Mouse (Mus musculus): ENCODE data around the gene Flywch1.

DNA sequence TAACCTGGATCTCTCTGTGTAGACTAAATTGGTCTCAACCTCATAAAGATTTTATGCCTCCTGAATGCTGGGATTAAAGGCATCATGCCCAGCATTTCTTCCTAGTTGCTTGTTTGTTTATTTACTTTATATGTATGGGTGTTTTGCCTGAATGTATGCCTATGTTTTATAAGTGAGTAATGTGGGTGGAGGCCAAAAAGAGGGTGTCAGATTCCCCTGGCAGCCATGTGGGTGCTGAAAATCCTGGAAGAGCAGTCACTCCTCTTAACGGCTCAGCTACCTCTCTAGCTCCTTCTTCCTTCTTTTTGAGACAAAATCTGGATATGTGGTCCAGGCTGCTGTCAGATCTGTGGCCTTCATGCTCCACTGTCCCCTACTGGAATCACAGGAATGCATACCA is 41.0 kb downstream of the Flywch1 start:
- TF ChIP-seq CTCF (IDR thresholded peaks at IDR 0.05; ENCODE audit: low read depth): no peak
- no peak for TF ChIP-seq EP300 (optimal IDR thresholded peaks at IDR 0.05)
